Mouse (Mus musculus) adrenal gland (tissue): ENCODE measurements at regions not wholly inside any gene's neighbourhood (a gene's known extent, or its start where the extent isn't known, plus 50 kb on each side); places are given as distances from the start of the nearest gene placed in this dataset.

ENCODE experiments used
- intact Hi-C: fragments of 180-260 bp; cut with DNase I; formaldehyde crosslinking; loops from one replicate; pipeline ENCODE4 v1.15.1; 2025

- intact Hi-C loops, result no loop called here
Observed at GRCm38 (mm10) chr13:35079685-35080084, 52.8 kb upstream of the Eci2 start.

GRCm38 (mm10) chr13:35085386-35085785 lies 58.5 kb upstream of the Eci2 start:
- intact Hi-C loops, result no loop called here

GRCm38 (mm10) chr13:35087246-35088040 lies 60.5 kb upstream of the Eci2 start:
- intact Hi-C loops, result no loop called here

GRCm38 (mm10) chr13:35091155-35091554 lies 64.3 kb upstream of the Eci2 start:
- intact Hi-C loops, result no loop called here

GRCm38 (mm10) chr13:35119782-35120181 lies 92.9 kb upstream of the Eci2 start:
- intact Hi-C loops, result loop anchor here (5.0 kb wide), 1 partner anchor 87 kb away; no protein-coding TSS in a partner anchor

- intact Hi-C loops, result no loop called here
Observed at GRCm38 (mm10) chr13:35129475-35129874, 102.6 kb upstream of the Eci2 start.

- intact Hi-C loops, result no loop called here
Observed at GRCm38 (mm10) chr13:35131272-35132185, 104.6 kb upstream of the Eci2 start.

GRCm38 (mm10) chr13:35151629-35152028 lies 124.7 kb upstream of the Eci2 start:
- intact Hi-C loops, result no loop called here

- intact Hi-C loops, result no loop called here
Observed at GRCm38 (mm10) chr13:35159456-35159855, 132.6 kb upstream of the Eci2 start.

- intact Hi-C loops, result no loop called here
Observed at GRCm38 (mm10) chr13:35160767-35161166, 133.9 kb upstream of the Eci2 start.

GRCm38 (mm10) chr13:35166080-35166479 lies 139.2 kb upstream of the Eci2 start:
- intact Hi-C loops, result no loop called here

GRCm38 (mm10) chr13:35166831-35167541 lies 140.1 kb upstream of the Eci2 start:
- intact Hi-C loops, result no loop called here

- intact Hi-C loops, result no loop called here
Observed at GRCm38 (mm10) chr13:35171562-35172254, 144.8 kb upstream of the Eci2 start.

- intact Hi-C loops, result no loop called here
Observed at GRCm38 (mm10) chr13:35173522-35173921, 146.6 kb upstream of the Eci2 start.

GRCm38 (mm10) chr13:35175587-35175986 lies 148.7 kb upstream of the Eci2 start:
- intact Hi-C loops, result no loop called here

- intact Hi-C loops, result no loop called here
Observed at GRCm38 (mm10) chr13:35177305-35177704, 150.4 kb upstream of the Eci2 start.

GRCm38 (mm10) chr13:35189028-35189711 lies 162.3 kb upstream of the Eci2 start:
- intact Hi-C loops, result no loop called here

- intact Hi-C loops, result no loop called here
Observed at GRCm38 (mm10) chr13:35202069-35202468, 175.2 kb upstream of the Eci2 start.

- intact Hi-C loops, result no loop called here
Observed at GRCm38 (mm10) chr13:35208319-35208718, 181.4 kb upstream of the Eci2 start.

- intact Hi-C loops, result no loop called here
Observed at GRCm38 (mm10) chr13:35209551-35209950, 182.7 kb upstream of the Eci2 start.
